Mouse (Mus musculus) myocyte (in vitro differentiated cells): ENCODE measurements around the gene Vps35l. TPM values are rescaled to one million over a fixed set of nuclear protein-coding genes. Genes with fewer than 3 reads are reported as not detected.

Experiments used
- H3K27me3 ChIP-seq: one replicate; pipeline ENCODE4 v1.6.1; 2011; ENCODE audit not compliant: control insufficient read depth, insufficient read depth, insufficient read length
- H3K36me3 ChIP-seq: one replicate; pipeline ENCODE4 v1.6.1; 2011; ENCODE audit not compliant: control insufficient read depth, insufficient read depth
- H3K4me2 ChIP-seq: one replicate; pipeline ENCODE4 v1.6.1; 2011; ENCODE audit warnings: low read depth, control low read depth
- H3K4me3 ChIP-seq: one replicate; pipeline ENCODE4 v1.5.1; 2011; ENCODE audit warnings: mild to moderate bottlenecking, control low read depth, moderate library complexity
- H3K79me2 ChIP-seq: one replicate; pipeline ENCODE4 v1.6.1; 2011; ENCODE audit not compliant: control insufficient read depth, insufficient read depth
- H3ac ChIP-seq: one replicate; pipeline ENCODE4 v1.6.1; 2011; ENCODE audit not compliant: control insufficient read depth, insufficient read length
- CEBPB ChIP-seq: IDR thresholded peaks from 2 replicates; pipeline ENCODE4 v1.6.1; 2011; ENCODE audit warnings: mild to moderate bottlenecking, moderate library complexity; ENCODE audit not compliant: poor library complexity, insufficient read depth, severe bottlenecking
- E2F4 ChIP-seq: IDR thresholded peaks from one replicate; pipeline ENCODE4 v1.6.1; 2011; ENCODE audit warnings: mild to moderate bottlenecking, control low read depth, moderate library complexity; ENCODE audit not compliant: insufficient read depth
- MAX ChIP-seq: IDR thresholded peaks from one replicate; pipeline ENCODE4 v1.6.1; 2011; ENCODE audit warnings: low read depth, mild to moderate bottlenecking, control low read depth
- MYOD1 ChIP-seq, 3 experiments: IDR thresholded peaks; one replicate each; pipeline ENCODE4 v1.6.1; 2011; ENCODE audit warnings: control low read depth in 2 of 3, low read depth in 2 of 3, mild to moderate bottlenecking in 2 of 3, moderate library complexity in 1 of 3; ENCODE audit not compliant: insufficient read length in 2 of 3, control insufficient read depth in 1 of 3
- MYOG ChIP-seq, 3 experiments: IDR thresholded peaks; one replicate each; pipeline ENCODE4 v1.6.1; 2011; ENCODE audit warnings: control low read depth in 2 of 3, low read depth in 2 of 3, mild to moderate bottlenecking in 2 of 3; ENCODE audit not compliant: insufficient read length in 2 of 3, control insufficient read depth in 1 of 3, insufficient read depth in 1 of 3
- POLR2A ChIP-seq: IDR thresholded peaks from one replicate; pipeline ENCODE4 v1.6.1; 2011; ENCODE audit warnings: low read depth, mild to moderate bottlenecking, control low read depth, moderate library complexity; ENCODE audit not compliant: insufficient read length
- POLR2AphosphoS2 ChIP-seq: IDR thresholded peaks from one replicate; pipeline ENCODE4 v1.6.1; 2011; ENCODE audit warnings: low read depth, control low read depth; ENCODE audit not compliant: insufficient read length
- REST ChIP-seq: IDR thresholded peaks from one replicate; pipeline ENCODE4 v1.6.1; 2011; ENCODE audit warnings: mild to moderate bottlenecking, control low read depth, moderate library complexity; ENCODE audit not compliant: insufficient read depth, insufficient read length
- SRF ChIP-seq: IDR thresholded peaks from one replicate; pipeline ENCODE4 v1.6.1; 2011; ENCODE audit warnings: low read depth; ENCODE audit not compliant: control insufficient read depth, insufficient read length
- TCF12 ChIP-seq: IDR thresholded peaks from one replicate; pipeline ENCODE4 v1.6.1; 2011; ENCODE audit warnings: mild to moderate bottlenecking, control low read depth; ENCODE audit not compliant: poor library complexity, insufficient read depth, severe bottlenecking
- TCF3 ChIP-seq: IDR thresholded peaks from one replicate; pipeline ENCODE4 v1.6.1; 2011; ENCODE audit warnings: low read depth, control low read depth; ENCODE audit not compliant: insufficient read length
- USF1 ChIP-seq: IDR thresholded peaks from one replicate; pipeline ENCODE4 v1.6.1; 2011; ENCODE audit warnings: low read depth, mild to moderate bottlenecking, control low read depth, moderate library complexity
- polyA plus RNA-seq: library from polyadenylated mRNA; unstranded; fragments of >200 nt; fragmentation: generic; extraction: Trizol; gene quantifications from one replicate; pipeline ENCODE4 v1.2.1, GENCODE M21; 2012; ENCODE audit warnings: missing spikeins

Vps35l gene
- polyA plus RNA-seq, 1 experiment = 35.7 TPM

DNA sequence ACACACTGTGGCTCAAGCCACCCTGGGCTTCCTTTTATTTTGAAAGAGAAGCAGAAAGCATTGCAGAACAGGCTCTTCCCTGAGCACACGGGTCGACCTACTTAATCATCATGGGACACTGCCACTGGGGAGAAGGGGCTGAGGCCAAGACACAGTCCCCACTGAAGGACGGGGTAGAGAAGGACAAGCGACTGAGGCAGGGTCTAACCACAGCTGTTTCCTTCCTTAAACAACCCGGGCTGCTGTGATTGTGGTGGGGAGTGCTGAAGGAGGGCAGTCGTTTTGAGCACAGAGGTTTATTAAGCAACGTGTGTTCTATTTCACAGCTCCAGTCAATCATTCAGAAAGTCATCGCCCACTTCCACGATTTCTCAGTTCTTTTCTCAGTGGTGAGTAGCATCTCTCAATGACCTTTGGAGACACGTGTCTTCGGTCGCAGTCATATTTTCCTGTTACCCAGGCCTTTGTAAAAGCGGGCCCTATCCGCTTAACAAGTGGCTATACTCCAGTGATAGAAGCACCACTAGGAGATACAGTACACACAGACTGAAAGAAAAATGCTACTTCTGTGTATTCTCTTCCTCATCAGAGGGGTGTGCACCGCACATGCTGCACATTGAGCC lies 60.2 kb downstream of the Vps35l start:
- Histone ChIP-seq H3K36me3 (peaks cover 14% of the 10 kb centered on the region), H3K4me2 (no peak overlapping the region), H3K79me2 (no peaks in the 10 kb centered on the region), H3ac (no peak overlapping the region), H3K27me3 (no peaks in the 10 kb centered on the region), H3K4me3 (no peak overlapping the region)
- no peak for TF ChIP-seq TCF12
- no peak for TF ChIP-seq E2F4
- no peak for TF ChIP-seq USF1
- no peak for TF ChIP-seq MAX
- TF ChIP-seq POLR2AphosphoS2 = no peak
- no peak for TF ChIP-seq CEBPB
- TF ChIP-seq REST = no peak
- no peak for TF ChIP-seq MYOD1 (IDR thresholded peaks at IDR 0.05; ENCODE audit: control insufficient read depth in 1 of 3, insufficient read length in 2 of 3, low read depth in 2 of 3)
- TF ChIP-seq MYOG (IDR thresholded peaks at IDR 0.05; ENCODE audit: control insufficient read depth in 1 of 3, insufficient read depth in 1 of 3, insufficient read length in 2 of 3, low read depth in 2 of 3) = no peak
- no peak for TF ChIP-seq SRF
- TF ChIP-seq TCF3 = no peak
- TF ChIP-seq POLR2A = no peak

DNA sequence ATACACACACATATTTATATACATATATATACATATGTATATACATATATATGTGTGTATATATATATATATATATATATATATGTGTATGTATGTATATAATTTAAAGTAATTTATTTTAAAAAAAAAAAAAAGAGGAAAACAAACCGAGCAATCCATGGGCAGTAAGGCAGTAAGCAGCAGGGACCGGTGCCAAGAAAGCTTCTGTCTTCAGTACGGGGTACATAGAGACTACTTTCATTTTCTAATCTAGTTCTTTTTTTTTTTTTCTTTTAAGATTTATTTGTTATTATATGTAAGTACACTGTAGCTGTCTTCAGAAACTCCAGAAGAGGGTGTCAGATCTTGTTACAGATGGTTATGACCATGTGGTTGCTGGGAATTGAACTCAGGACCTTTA lies 61.8 kb downstream of the Vps35l start:
- H3K36me3 ChIP-seq = peaks cover 14% of the 10 kb centered on the region

DNA sequence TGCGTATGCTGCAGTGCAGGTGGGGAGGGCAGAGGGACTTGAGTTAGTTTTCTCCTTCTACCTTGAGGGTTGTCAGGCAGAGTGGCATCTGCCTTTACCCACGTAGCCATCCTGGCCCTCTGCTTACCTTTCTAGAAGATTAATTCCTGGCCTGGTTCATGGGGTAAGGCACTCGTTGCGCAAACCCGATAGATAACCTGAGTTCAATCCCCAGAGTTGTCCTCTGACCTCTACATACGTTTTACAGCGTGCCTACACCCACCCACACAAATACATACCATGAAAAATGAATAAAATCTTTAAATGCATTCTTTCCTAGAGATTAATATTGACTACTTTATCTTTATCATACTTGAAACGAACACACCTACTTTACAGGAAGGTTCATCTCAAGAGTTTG lies 63.4 kb downstream of the Vps35l start:
- no peak overlapping the region for H3K4me2 ChIP-seq
- TF ChIP-seq REST = no peak
- peaks cover 14% of the 10 kb centered on the region for H3K36me3 ChIP-seq

More for the DNA sequence above, 61.8 kb downstream of the Vps35l start:
- H3K27me3 ChIP-seq = no peaks in the 10 kb centered on the region
- no peak for TF ChIP-seq TCF3
- no peak for TF ChIP-seq SRF
- no peak for TF ChIP-seq POLR2A
- TF ChIP-seq USF1 = no peak
- no peak for TF ChIP-seq POLR2AphosphoS2
- no peak for TF ChIP-seq MYOD1 (IDR thresholded peaks at IDR 0.05; ENCODE audit: control insufficient read depth in 1 of 3, insufficient read length in 2 of 3, low read depth in 2 of 3)
- TF ChIP-seq MAX = no peak
- no peak for TF ChIP-seq CEBPB
- TF ChIP-seq REST = no peak
- TF ChIP-seq TCF12 = no peak
- TF ChIP-seq MYOG (IDR thresholded peaks at IDR 0.05; ENCODE audit: control insufficient read depth in 1 of 3, insufficient read depth in 1 of 3, insufficient read length in 2 of 3, low read depth in 2 of 3) = no peak
- no peak for TF ChIP-seq E2F4
- no peak overlapping the region for H3ac ChIP-seq
- no peaks in the 10 kb centered on the region for H3K79me2 ChIP-seq
- H3K4me3 ChIP-seq = no peak overlapping the region
- no peak overlapping the region for H3K4me2 ChIP-seq

DNA sequence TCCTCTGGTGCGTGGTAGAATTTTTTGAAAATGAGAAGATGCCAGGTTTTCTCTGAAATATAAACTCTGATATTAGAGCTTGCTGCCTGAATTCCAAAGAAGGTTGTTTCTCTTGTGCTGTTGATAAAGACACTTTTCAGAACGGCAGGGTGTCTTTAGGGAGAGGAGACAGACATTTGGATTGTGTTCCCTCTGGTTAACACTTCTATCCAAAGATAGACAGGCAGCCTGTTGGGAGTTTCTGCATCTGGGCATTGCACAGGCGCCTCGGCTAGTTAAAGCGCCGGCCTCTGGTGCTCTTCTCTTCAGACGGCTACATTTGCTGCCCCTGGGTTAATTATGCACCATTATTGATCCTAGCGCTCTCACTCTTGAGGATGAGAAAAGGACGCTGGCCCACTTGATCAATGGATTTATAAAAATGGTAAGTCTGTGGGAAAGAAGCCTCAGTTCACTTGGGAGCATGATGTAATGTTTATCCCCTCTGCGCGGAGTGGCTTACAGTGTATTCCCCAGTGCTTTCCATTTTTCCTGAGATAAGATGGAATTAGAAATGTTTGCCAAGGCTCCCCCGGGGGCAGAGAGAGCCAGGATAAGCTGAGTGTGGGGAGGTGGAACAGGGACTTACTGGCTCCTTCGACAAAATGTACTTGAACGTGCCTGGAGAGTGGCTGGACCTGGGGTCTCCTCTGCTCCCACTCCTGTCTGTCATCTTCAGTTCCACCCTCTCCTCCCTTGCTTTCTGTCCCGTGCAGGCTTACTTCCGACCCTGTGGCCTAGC lies 66.8 kb downstream of the Vps35l start:
- H3K79me2 ChIP-seq = no peaks in the 10 kb centered on the region
- no peak overlapping the region for H3K4me3 ChIP-seq
- TF ChIP-seq SRF (no peak), TCF3 (no peak), TCF12 (no peak), CEBPB (no peak), USF1 (no peak), MYOD1 (IDR thresholded peaks at IDR 0.05; ENCODE audit: control insufficient read depth in 1 of 3, insufficient read length in 2 of 3, low read depth in 2 of 3) (no peak), POLR2AphosphoS2 (no peak), E2F4 (no peak), REST (no peak), MAX (no peak), MYOG (IDR thresholded peaks at IDR 0.05; ENCODE audit: control insufficient read depth in 1 of 3, insufficient read depth in 1 of 3, insufficient read length in 2 of 3, low read depth in 2 of 3) (no peak), POLR2A (no peak)
- no peaks in the 10 kb centered on the region for H3K27me3 ChIP-seq
- H3ac ChIP-seq = no peak overlapping the region
- H3K36me3 ChIP-seq = no peaks in the 10 kb centered on the region
- H3K4me2 ChIP-seq = no peak overlapping the region

More for the DNA sequence above, 63.4 kb downstream of the Vps35l start:
- Histone ChIP-seq H3K79me2 (no peaks in the 10 kb centered on the region), H3K27me3 (no peaks in the 10 kb centered on the region), H3K4me3 (no peak overlapping the region), H3ac (no peak overlapping the region)

DNA sequence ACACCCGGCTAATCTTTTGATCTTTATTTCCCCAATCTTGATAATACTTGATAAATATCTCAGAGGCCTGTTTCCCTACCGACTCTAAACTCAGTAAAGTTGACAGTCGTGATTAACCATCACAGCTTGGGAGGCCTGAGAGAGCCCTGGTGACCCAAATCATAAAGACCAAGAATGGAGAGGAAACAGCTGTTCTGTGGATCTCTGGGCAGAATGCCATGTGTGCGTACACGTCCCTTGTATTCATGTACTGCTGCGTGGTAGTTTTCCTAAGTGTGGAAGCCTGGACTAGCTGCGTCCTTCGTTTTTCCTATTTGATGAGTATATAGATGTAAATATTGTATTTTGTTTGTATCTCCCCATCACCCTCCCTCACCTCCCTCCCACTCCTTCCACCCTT lies 67.9 kb downstream of the Vps35l start:
- Histone ChIP-seq H3ac (no peak overlapping the region), H3K27me3 (no peaks in the 10 kb centered on the region), H3K79me2 (no peaks in the 10 kb centered on the region), H3K36me3 (no peaks in the 10 kb centered on the region), H3K4me2 (no peak overlapping the region), H3K4me3 (no peak overlapping the region)
- no peak for TF ChIP-seq SRF
- no peak for TF ChIP-seq POLR2AphosphoS2
- TF ChIP-seq MYOD1 (IDR thresholded peaks at IDR 0.05; ENCODE audit: control insufficient read depth in 1 of 3, insufficient read length in 2 of 3, low read depth in 2 of 3) = peak in 1 of 3 experiments; percentile 11
- no peak for TF ChIP-seq CEBPB
